Mouse (Mus musculus) C2C12 (cell line): ENCODE measurements around the gene Fads3.

Experiments used
- CEBPB ChIP-seq: IDR thresholded peaks from one replicate; pipeline ENCODE4 v1.6.1; 2011; ENCODE audit warnings: low read depth, mild to moderate bottlenecking, control low read depth, moderate library complexity
- CTCF ChIP-seq: IDR thresholded peaks from one replicate; pipeline ENCODE4 v1.5.1; 2011; ENCODE audit not compliant: control insufficient read depth, insufficient read depth, insufficient read length
- MYOD1 ChIP-seq: IDR thresholded peaks from one replicate; pipeline ENCODE4 v1.6.1; 2011; ENCODE audit warnings: low read depth; ENCODE audit not compliant: control insufficient read depth, insufficient read length
- MYOG ChIP-seq: IDR thresholded peaks from one replicate; pipeline ENCODE4 v1.6.1; 2011; ENCODE audit not compliant: control insufficient read depth, insufficient read length; ENCODE audit errors: extremely low read depth

DNA sequence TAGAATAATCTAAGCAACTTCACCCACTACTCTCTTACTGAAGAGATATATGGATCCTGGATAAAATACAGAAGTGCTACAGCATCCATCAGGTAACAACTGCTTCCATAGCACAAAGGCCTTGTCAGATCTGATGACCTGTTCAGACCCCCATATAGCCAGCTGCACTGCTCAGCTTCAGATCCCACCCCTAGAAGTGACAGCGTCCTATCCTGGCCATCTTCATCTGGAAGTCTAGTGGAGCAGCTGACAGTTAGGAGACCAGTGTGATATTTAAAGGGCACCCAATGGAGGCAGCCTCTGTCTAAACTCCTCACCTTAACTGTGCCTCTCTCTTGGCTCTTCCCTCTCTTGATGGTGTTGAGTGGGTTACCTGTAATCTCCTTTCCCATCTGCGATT, 67.3 kb downstream of the Fads3 start:
- TF ChIP-seq CTCF (no peak), MYOG (no peak), MYOD1 (no peak), CEBPB (no peak)
